ENCODE assay signal across 8 mouse cellular contexts in the genomic region with DNA sequence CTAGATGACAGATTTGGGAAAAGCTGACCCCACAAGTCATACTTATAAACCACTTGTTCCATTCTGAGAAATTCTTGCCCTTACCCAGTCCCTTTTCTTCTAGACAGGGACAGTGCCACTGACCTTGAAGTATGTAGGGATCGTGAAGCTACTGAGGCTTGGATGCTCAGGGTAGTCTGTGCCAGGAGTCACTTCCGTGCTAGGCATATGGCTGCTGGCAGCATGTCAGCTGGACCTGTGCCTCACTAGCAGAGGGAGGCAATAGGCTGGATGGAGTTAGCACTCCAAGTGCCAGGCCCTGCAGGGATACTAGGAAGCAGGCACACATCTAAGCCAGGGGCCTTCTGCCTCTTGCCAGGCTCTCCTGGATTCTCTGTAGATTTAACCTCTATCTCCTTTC. TPM values are rescaled to one million over a fixed set of nuclear protein-coding genes. Genes with fewer than 3 reads are reported as not detected.
DNase-seq lines count a peak whose midpoint lies in the region; ATAC-seq lines count a peak whose summit lies in the region.

No protein-coding gene starts in this region.

- peak; percentile 41 for DNase-seq in thymus, postnatal 4 days
- DNase-seq in thymus, postnatal 0 days (ENCODE audit: low spot score), result no peak
- DNase-seq in cerebellum, postnatal 10 days, result peak; percentile 98 to 99
- peak; percentile 38 to 46 for DNase-seq in heart, postnatal 14 days
- DNase-seq in layer of hippocampus, adult 18-20 months (ENCODE audit: low spot score in 2 of 2), result peak; percentile 24 to 54
- DNase-seq in lung, postnatal 14 days, result peak; percentile 35
- DNase-seq in testis, postnatal 10 days (ENCODE audit: low spot score), result peak; percentile 75

- no peak for ATAC-seq in CD4-positive, CD25-positive, alpha-beta regulatory T cell, adult 4 months

- intact Hi-C loops in heart, postnatal 14 days (cut with DNase I), result loop anchor here (1.0 to 10.0 kb wide), 3 partner anchors 16 to 391 kb away; a partner anchor contains a TSS

RNA-seq across cellular contexts. Expression of a gene that starts 1.5 kb away (rescaled TPM):
- 300 and 352 TPM in 2 replicates for polyA plus RNA-seq in thymus, postnatal 0 days (2015; fragmentation: Nextera tagmentation; extraction: Ambion mirVana)
- total RNA-seq in heart, postnatal 14 days (2021), result 10 to 100 TPM; 44.4 to 45.9 TPM
- total RNA-seq in layer of hippocampus, adult 18-20 months (2021), result 10 to 100 TPM; 27.3 to 33.4 TPM
- 100 to 1,000 TPM in 1 of 2 experiments, 10 to 100 TPM in 1; 64.8 to 130 TPM for polyA plus RNA-seq in CD4-positive, CD25-positive, alpha-beta regulatory T cell, adult 4 months (2017; shearing (Covaris generic))

RNA-seq across cellular contexts. Expression of a gene that starts 16.1 kb away (rescaled TPM):
- polyA plus RNA-seq in thymus, postnatal 0 days (2015; fragmentation: Nextera tagmentation; extraction: Ambion mirVana), result 3.5 TPM in 2 replicates
- 10 to 100 TPM; 15.0 to 15.1 TPM for total RNA-seq in heart, postnatal 14 days (2021)
- 1 to 10 TPM; 6.8 to 8.2 TPM for total RNA-seq in layer of hippocampus, adult 18-20 months (2021)
- 1 to 10 TPM; 1.9 to 2.7 TPM for polyA plus RNA-seq in CD4-positive, CD25-positive, alpha-beta regulatory T cell, adult 4 months (2017; shearing (Covaris generic))

RNA-seq across cellular contexts. Expression of a gene that starts 42.2 kb away (rescaled TPM):
- 0.05 and 0.18 TPM in 2 replicates for polyA plus RNA-seq in thymus, postnatal 0 days (2015; fragmentation: Nextera tagmentation; extraction: Ambion mirVana)
- not detected for total RNA-seq in heart, postnatal 14 days (2021)
- not detected for total RNA-seq in layer of hippocampus, adult 18-20 months (2021)
- polyA plus RNA-seq in CD4-positive, CD25-positive, alpha-beta regulatory T cell, adult 4 months (2017; shearing (Covaris generic)), result not detected

RNA-seq across cellular contexts. Expression of a gene that starts 58.5 kb away (rescaled TPM):
- not detected in 2 replicates for polyA plus RNA-seq in thymus, postnatal 0 days (2015; fragmentation: Nextera tagmentation; extraction: Ambion mirVana)
- not detected for total RNA-seq in heart, postnatal 14 days (2021)
- not detected for total RNA-seq in layer of hippocampus, adult 18-20 months (2021)
- polyA plus RNA-seq in CD4-positive, CD25-positive, alpha-beta regulatory T cell, adult 4 months (2017; shearing (Covaris generic)), result not detected
